Mouse (Mus musculus): ENCODE data around the gene Irf2bp2. TPM values are rescaled to one million over a fixed set of nuclear protein-coding genes. Genes with fewer than 3 reads are reported as not detected.

Irf2bp2 gene
- 98.4 and 98.7 TPM in 2 replicates for total RNA-seq (2017)

DNA sequence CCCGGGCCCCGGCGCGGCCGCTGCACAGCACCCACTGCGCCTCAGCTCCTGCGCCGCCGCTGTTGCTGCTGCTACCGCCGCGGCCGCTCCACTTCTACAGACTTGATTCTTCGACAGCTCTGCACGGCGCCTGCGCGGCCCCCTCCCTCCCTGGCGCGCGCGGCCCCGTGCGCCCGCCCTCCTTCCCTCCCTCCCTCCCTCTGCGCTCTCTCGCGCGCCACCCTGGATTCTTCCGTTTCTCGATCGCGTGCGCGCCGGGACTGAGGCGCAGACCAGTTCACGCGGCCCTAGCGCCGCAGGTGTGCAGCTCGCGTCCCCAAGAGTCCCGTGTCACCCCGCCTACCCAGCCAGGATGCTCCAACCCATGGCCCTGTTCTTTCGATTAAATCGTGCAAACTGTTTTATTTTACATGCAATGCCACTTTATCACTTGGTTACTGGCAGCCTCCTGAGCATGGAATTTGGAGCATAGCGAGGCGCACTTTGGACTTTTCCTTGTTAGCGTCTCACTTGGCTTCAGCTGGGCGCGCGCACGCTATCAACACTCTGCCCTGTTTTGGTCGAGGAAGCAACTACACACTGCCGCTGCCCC, at the start of gene Irf2bp2:
Gene Irf2bp2, minus strand, starts transcription at position 98 of the 592 bp plus-strand sequence.
- ATAC-seq (replicated peaks in 1 of 2; ENCODE audit: insufficient read depth in 1 of 2, low FRiP score in 2 of 2, low TSS enrichment in 1 of 2, low read depth in 1 of 2, poor library complexity in 2 of 2, severe bottlenecking in 2 of 2) = peak in 1 of 2 experiments; percentile 27; a peak in 3 of 4 replicates

DNA sequence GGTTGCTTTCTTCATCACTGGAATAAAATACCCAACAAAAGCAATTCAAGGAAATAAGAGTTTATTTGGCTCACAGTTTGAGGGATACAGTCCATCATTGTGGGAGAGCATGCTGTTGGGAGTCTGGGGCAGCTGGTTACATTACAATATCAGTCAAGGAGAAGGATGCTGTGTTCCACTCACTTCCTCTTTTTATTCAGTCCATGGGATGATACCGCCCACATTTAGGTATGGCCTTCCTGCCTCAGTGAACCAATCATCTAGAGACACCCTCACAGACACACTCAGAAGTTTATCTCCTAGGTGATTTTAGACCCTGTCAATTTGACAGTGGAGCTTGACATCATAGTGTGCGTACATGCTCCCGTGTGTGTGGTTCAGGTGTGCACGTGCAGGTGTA, 48.9 kb upstream of the Irf2bp2 start:
- ATAC-seq (replicated peaks in 1 of 2; ENCODE audit: insufficient read depth in 1 of 2, low FRiP score in 2 of 2, low TSS enrichment in 1 of 2, low read depth in 1 of 2, poor library complexity in 2 of 2, severe bottlenecking in 2 of 2) = no peak

DNA sequence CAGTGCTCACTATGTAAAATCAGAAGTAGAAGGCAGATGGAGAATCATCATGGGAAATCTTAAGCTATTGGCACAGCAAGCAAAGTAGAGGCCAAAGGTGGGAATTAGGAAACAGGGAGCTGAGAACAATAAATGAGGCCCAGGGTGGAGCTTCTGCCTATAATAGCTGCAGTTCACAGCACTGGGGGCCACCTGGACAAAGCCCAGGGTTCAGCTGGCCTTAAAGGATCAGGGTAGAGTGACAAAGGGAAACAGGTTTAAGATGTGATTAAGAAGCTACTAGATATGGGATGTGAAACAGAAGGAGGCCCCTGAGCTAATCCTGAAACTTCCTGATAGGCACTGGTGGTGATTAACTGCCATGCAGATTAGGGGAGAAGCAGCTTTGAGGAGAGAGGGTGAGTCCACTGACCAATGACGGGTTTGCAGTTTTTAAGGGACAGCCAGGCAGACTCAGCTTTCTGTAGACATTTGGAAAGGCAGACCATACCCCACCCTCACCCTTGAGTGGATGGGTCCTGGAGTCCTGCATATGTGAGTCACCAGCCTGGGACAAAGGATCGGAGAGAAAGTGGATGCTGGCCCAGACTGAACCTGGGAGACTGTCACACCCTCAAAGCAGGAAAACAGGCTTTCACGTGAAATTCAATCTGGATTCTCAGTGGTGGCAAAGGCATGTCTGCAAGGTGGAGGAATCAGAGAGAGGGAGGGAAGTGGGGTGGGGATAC, 47.9 kb upstream of the Irf2bp2 start:
- no peak for ATAC-seq (replicated peaks in 1 of 2; ENCODE audit: insufficient read depth in 1 of 2, low FRiP score in 2 of 2, low TSS enrichment in 1 of 2, low read depth in 1 of 2, poor library complexity in 2 of 2, severe bottlenecking in 2 of 2)

DNA sequence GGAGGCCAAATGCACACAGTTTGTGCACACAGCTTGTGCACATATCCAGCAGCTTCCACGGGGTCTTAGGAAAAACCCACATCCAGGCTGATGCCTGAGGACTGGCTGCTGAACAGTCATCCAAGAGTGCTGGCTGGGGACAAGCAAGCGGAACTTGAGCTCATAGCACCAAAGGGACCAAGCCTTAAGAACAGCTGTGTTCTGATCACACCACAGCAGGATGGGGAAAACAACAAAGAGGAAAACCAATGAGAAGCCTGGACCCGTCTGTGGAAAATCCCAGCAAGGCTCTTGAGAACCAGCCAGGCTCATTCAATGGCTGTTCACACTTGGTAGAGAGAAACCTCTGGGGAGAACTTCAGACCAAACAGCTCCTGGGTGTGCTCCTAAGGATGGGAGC, 45.4 kb upstream of the Irf2bp2 start:
- ATAC-seq (replicated peaks in 1 of 2; ENCODE audit: insufficient read depth in 1 of 2, low FRiP score in 2 of 2, low TSS enrichment in 1 of 2, low read depth in 1 of 2, poor library complexity in 2 of 2, severe bottlenecking in 2 of 2) = no peak

DNA sequence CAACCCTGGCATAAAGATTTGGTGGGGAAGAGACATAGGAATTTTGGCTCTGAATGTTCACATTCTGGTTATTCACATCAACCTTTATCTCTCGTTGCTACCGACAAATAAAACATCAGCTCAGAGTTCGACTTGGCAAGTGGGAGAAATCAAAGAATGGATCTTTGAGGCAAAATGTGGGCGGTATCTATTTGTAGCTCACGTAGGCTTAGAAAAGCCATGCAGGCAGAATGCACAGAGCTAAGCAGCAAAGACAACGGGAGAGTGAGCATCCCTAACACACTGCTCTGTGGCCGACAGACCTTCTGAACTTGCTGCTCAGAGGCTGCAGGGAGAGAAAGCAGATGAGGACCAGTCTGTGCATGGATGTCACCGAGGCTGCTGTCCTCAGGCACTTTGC, 44.2 kb upstream of the Irf2bp2 start:
- no peak for ATAC-seq (replicated peaks in 1 of 2; ENCODE audit: insufficient read depth in 1 of 2, low FRiP score in 2 of 2, low TSS enrichment in 1 of 2, low read depth in 1 of 2, poor library complexity in 2 of 2, severe bottlenecking in 2 of 2)

DNA sequence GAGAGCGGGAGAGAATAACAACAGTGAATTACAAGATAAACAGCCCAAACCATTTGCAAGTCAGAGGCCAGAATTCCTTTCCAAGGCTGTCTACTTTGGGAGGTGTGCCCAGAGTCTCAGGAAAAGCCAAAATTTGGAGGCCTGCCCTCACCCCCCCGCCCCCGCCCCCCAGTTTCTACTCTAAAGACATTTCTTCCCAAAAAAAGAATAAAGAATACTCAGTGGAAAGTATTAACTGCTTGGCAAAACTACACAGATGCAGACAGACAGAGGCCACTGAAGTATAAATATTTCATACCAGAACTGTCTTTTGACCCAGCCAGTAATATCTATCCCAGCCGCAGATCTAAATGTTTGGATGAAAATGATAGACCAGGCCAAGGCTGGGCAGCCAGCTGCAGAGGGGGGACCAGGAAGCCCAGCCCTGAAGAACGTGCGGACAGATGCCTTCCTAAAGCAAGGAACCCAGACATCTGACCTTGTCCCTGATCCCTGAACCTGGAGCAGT, 40.8 kb upstream of the Irf2bp2 start:
- no peak for ATAC-seq (replicated peaks in 1 of 2; ENCODE audit: insufficient read depth in 1 of 2, low FRiP score in 2 of 2, low TSS enrichment in 1 of 2, low read depth in 1 of 2, poor library complexity in 2 of 2, severe bottlenecking in 2 of 2)

DNA sequence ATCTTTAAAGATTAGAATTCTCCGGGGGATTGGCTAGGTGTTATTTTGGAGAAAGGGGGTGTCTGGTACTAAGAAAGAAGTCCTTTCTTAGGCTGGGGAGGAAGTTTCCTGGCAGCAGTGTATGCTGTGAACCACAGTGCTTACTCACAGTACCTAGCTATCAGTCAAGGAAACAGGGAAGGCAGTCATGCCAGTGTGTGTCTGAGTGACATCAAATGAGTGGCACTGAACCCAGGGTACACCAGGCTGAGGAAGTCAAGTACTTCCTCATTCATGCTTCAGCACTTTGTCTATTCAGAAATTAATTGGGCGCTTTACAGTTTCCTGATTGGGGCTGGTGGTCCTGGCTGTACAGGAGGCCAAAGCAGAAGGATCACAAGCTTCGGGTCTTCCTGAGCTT, 34.8 kb upstream of the Irf2bp2 start:
- ATAC-seq (replicated peaks in 1 of 2; ENCODE audit: insufficient read depth in 1 of 2, low FRiP score in 2 of 2, low TSS enrichment in 1 of 2, low read depth in 1 of 2, poor library complexity in 2 of 2, severe bottlenecking in 2 of 2) = peak; percentile 91 to 95

DNA sequence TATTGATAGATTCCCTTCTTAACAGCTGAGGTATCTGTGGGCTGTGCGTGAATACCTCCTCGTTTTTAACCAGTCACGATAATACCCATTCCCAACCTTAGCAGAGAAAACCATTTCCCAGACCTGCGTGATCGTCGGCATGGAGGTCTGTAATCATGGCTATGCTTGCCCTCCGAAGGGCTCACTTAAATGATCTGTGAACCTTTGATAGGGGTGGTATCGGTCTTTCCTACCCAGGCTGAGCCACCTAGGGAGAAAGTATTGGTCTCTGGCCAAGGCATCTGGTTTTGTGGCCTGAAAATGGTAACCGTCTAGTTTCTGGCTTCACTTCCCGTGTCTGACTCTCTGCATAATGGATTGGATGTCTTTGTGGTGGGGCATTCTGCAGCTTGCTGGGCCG, 32.6 kb upstream of the Irf2bp2 start:
- peak; percentile 34 to 49; a peak in 3 of 4 replicates for ATAC-seq (replicated peaks in 1 of 2; ENCODE audit: insufficient read depth in 1 of 2, low FRiP score in 2 of 2, low TSS enrichment in 1 of 2, low read depth in 1 of 2, poor library complexity in 2 of 2, severe bottlenecking in 2 of 2)

DNA sequence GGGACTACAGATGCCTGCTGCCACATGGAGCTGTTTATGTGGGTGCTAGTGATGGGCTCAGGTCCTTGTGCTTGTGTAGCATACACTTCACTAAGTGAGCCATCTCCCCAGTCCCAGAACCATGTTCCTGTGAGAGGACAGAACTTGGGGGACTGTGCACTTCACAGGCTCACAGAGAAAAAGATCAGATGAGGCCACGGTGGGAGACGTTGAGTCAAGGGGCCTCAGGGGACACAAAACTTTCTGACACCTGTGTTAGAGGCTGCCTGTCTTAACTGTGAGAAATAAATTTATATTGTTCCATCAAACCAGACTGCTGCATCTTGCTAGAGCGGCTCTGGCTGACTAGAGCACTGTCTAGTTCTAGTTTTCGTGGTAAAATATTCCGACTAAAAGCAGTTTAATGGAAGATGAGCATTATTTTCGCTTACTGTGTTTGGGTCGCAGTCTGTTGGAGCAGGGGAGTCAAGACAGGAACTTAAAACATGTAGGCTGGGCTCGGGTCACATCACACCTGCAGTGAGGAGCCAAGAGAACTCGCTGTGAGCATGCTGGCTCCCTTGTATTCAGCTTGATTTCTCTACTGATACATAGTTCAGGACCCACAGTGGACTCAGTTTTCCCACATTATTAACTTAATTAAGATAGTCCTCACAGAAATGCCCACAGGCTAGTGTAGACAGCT, 28.5 kb upstream of the Irf2bp2 start:
- ATAC-seq (replicated peaks in 1 of 2; ENCODE audit: insufficient read depth in 1 of 2, low FRiP score in 2 of 2, low TSS enrichment in 1 of 2, low read depth in 1 of 2, poor library complexity in 2 of 2, severe bottlenecking in 2 of 2) = no peak

DNA sequence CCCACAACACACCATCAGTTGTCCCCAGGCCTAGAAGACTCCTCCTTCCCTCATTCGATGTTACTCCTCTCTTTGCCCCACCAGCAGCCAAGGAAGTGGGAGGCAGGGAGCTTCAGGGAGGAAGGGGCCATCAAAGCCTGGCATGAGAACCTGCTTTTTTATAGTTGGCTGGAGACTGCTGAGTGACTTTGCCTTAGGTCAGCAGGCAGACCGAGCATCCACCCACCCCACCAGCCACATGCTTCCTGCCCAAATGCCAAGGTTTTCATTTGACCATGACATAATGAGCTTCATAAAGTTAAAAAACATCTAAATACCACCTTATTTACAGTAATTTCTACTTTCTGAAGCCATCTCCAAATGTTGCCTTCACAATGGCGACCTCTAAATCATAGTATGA, 26.9 kb upstream of the Irf2bp2 start:
- no peak; a peak in 1 of 4 replicates for ATAC-seq (replicated peaks in 1 of 2; ENCODE audit: insufficient read depth in 1 of 2, low FRiP score in 2 of 2, low TSS enrichment in 1 of 2, low read depth in 1 of 2, poor library complexity in 2 of 2, severe bottlenecking in 2 of 2)

DNA sequence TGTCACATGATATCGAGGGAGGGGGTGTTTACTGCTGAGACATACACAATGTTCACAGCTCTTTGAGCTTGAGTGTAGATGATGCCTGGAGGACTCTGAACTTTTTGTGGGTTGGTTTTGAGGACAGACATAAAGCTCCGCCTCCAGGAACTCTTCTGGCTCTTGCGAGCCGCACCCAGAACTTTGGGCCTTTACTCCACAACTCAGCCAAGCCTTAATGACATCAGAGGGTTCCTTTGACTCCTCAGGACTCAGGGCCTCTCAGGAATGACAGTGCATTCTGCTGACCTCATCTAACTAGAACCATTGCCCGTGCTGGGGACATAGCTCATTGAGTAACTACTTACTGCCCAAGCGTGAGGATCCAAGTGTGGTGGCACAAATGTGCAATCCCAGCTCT, 25.7 kb upstream of the Irf2bp2 start:
- ATAC-seq (replicated peaks in 1 of 2; ENCODE audit: insufficient read depth in 1 of 2, low FRiP score in 2 of 2, low TSS enrichment in 1 of 2, low read depth in 1 of 2, poor library complexity in 2 of 2, severe bottlenecking in 2 of 2) = peak in 1 of 2 experiments; percentile 33; a peak in 1 of 4 replicates

DNA sequence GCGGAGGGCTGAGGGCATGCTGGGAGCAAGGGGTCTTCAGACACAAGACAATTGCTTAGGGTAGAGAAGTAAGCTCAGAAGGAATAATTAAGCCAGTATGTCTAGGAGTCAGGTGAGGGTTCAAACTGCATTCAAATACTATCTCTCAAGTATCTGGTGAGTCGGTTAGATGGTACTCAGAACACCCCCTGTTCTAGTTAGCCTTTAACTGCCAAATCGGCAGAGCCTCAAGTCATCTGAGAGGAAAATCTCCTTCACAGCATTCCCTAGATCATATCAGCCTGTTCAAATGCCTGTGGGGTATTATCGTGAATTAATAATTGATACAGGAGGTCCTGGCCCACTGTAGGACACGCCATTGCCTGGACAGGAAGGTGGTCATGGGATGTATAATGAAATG, 23.9 kb upstream of the Irf2bp2 start:
- no peak for ATAC-seq (replicated peaks in 1 of 2; ENCODE audit: insufficient read depth in 1 of 2, low FRiP score in 2 of 2, low TSS enrichment in 1 of 2, low read depth in 1 of 2, poor library complexity in 2 of 2, severe bottlenecking in 2 of 2)

DNA sequence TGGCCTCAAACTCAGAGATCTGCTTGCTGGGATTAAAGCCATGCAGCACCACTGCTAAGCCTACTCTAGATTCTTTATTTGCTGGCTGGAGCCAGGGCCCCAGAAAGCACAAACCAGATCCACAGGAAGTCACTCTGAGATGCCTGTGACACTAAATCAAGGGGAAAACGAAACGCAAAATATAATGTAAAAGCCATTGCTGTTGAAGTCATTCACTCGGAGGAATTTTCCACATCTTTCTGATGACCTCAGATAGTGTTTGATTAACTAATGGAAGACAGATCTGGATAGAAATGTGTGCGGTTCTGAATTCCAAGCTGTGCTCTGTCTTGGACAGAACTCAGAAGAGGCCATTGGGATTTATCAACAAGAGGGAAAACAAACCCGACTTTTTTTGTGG, 22.9 kb upstream of the Irf2bp2 start:
- ATAC-seq (replicated peaks in 1 of 2; ENCODE audit: insufficient read depth in 1 of 2, low FRiP score in 2 of 2, low TSS enrichment in 1 of 2, low read depth in 1 of 2, poor library complexity in 2 of 2, severe bottlenecking in 2 of 2) = no peak

DNA sequence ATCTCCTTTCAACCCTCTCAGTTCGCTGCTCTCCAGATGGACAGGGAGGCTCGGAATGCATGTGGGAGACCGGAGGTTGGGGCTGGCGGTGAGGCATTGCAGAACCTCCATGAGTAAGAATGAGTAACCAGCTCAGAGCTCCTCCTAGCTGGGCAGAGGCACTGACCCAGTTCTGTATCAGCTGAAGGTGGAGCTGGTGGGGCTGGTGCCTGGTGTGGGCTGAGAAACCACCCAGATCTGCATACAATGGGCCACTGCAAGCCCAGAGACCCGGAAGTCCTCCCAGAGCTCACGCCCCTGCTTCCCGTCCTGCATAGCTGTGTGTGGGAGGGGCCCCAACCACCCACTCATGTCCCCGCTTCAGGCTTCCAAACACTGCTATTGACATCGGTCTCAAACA, 22.0 kb upstream of the Irf2bp2 start:
- 0 out of 4 replicates have a peak, but pooled peaks of 1 of the 2 experiments have one; percentile 7 for ATAC-seq (replicated peaks in 1 of 2; ENCODE audit: insufficient read depth in 1 of 2, low FRiP score in 2 of 2, low TSS enrichment in 1 of 2, low read depth in 1 of 2, poor library complexity in 2 of 2, severe bottlenecking in 2 of 2)

DNA sequence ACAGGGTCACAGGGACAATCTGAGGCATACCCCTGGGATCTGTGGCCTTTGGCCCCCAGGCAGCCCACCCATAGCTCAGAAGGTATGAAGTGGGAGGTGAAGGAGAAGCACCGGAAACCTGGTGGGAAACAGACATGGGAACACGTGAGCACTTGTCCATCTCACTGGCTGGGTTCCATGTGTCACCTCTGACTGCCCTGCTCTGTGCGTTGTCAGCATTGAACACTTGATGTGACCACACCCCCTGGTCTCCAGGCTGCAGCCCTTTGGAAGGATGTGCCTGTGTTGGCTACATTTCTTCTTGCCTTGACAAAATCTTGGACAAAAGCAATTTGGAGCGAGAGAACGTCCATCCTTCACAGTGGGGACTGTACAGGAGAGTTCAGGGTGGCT, 20.9 kb upstream of the Irf2bp2 start:
- ATAC-seq (replicated peaks in 1 of 2; ENCODE audit: insufficient read depth in 1 of 2, low FRiP score in 2 of 2, low TSS enrichment in 1 of 2, low read depth in 1 of 2, poor library complexity in 2 of 2, severe bottlenecking in 2 of 2) = no peak

DNA sequence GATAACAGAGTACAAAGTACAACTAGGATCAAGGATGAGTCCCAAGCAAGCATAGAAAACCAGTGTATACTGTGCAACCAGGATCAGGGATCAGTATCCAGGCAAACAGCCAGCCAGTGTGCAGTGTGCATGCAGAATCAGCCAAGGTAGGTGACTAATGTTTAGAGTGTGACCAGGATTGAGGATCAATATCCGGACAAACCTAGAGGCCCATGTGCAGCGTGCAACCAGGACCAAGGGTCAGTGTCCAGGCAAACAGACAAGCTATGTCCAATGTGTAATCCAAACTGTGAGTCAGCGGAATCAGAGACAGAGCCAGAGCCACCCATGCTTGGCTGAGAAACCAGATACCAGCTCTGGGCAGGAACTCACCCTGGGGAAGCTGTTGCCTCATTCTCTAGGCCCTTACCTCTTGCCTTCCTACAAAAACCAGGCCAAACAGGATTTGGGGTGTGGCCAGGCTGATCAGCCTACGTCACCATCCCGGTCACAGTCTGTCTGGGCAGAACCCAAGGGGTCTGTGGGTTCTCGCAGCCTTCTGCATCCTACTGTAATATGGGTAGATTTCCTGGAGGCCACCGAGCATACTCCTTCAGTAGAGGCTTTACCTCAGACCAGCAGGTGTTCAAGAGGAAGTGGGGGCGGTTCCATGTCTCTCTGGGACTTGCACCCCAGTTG, 20.4 kb upstream of the Irf2bp2 start:
- ATAC-seq (replicated peaks in 1 of 2; ENCODE audit: insufficient read depth in 1 of 2, low FRiP score in 2 of 2, low TSS enrichment in 1 of 2, low read depth in 1 of 2, poor library complexity in 2 of 2, severe bottlenecking in 2 of 2) = peak; percentile 62 to 65

DNA sequence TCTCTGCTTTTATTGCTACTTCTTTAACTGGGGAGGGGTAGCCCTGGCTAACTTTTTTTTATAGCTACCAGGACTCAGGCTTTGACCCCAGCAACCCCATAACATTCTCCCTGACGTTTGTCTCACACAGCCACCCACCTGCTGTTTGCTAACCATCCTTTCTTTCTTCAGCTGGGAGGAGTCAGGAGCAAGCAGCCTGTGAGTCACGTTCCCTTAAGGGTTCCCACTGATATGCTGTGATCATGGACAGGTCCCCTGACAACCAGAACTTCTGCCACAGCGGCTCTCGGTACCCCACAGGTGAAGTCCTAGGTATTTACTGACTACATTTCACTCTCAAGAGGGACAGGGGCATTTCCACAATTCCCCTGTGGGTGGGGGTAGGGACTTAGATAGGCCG, 19.4 kb upstream of the Irf2bp2 start:
- no peak for ATAC-seq (replicated peaks in 1 of 2; ENCODE audit: insufficient read depth in 1 of 2, low FRiP score in 2 of 2, low TSS enrichment in 1 of 2, low read depth in 1 of 2, poor library complexity in 2 of 2, severe bottlenecking in 2 of 2)

DNA sequence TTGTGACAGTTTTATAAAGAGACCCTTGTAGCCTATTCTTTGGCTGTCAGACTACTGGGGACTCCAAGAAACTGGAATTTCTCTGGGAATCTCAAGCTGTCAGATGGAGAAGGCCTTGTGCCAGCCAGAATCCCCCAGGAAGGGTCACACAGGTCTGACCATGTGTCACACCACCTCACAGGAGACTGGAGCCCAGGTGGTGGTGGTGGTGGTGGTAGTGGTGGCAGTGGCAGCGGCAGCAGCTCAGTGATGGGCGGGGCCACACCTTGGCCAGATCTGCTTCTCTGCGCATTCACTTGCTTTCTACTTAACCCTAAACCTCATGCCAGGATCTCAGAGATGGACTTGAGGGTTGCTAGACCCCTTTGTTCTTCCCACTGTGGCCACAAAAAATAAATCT, 19.0 kb upstream of the Irf2bp2 start:
- no peak for ATAC-seq (replicated peaks in 1 of 2; ENCODE audit: insufficient read depth in 1 of 2, low FRiP score in 2 of 2, low TSS enrichment in 1 of 2, low read depth in 1 of 2, poor library complexity in 2 of 2, severe bottlenecking in 2 of 2)

All from hematopoietic stem cell, adult 5-6 weeks (primary cell).